Mouse (Mus musculus) heart, postnatal 0 days (tissue): ENCODE results near the gene Tagln.

ENCODE experiments used
- CTCF ChIP-seq: IDR thresholded peaks from 2 replicates; pipeline ENCODE4 v1.5.1; 2016; ENCODE audit warnings: antibody characterized with exemption, control low read depth, low read depth
- EP300 ChIP-seq: IDR thresholded peaks from 2 replicates; pipeline ENCODE4 v1.6.1; 2016; ENCODE audit warnings: antibody characterized with exemption, low read depth

DNA sequence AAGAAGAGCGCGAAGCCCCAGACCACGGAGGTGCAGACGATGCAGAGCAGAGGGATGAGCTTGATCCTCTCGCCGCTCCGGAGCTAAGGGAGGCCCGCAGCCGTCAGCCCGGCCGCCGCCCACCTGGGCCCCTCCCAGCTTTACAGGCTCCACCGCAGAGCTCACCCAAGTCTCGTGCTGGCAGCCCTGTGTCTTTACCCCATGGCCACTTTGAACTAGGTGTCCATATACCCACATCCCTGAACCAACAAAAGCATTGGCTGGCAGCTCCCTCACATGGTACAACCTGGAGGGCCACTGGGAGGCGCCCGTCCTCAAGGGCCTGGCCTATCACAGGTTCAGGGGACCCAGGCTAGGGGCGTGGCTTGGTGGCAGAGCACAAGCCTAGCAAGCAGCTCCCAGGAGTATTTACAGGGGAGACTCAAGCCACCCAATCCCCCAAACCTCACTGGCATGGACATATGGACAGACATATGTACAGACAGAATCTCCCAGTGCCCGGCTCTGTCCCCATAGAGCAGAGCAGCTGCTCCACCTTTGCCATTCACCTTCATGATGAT lies 5.6 kb upstream of the Tagln start:
- TF ChIP-seq CTCF (no peak), EP300 (no peak)
